Mouse (Mus musculus): ENCODE measurements around the gene Pcif1.
"Not testable (repeated sequence)": the region's sequence is repeated elsewhere in the genome, so short reads cannot be mapped to it uniquely, and the experiment has no call there.

Pcif1 gene

GRCm38 (mm10) chr2:164879228-164879567 lies at the start of gene Pcif1:
TSS of gene Pcif1 (plus strand) at chr2:164879304.
- no peak for DNase-seq (ENCODE audit: extremely low read depth, low read depth, low spot score)

DNA sequence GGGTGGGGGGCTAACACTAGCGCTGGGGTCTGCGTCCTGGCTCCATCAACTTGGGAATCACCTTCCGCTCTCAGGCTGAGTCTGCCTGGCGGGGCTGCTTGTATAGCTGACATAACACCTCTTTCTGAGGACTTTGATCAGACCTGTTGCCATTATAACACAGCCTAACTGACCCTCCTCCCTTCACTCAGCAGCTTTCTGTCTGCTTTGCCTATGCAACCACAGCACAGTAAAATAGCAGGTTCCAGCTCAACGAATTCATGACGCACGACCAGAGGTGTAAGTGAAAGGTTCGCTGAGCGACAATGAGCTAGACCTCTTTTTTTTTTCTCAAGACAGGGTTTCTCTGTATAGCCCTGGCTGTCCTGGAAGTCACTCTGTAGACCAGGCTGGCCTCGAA lies 48.1 kb upstream of the Pcif1 start:
- DNase-seq (ENCODE audit: extremely low read depth, low read depth, low spot score): no peak

DNA sequence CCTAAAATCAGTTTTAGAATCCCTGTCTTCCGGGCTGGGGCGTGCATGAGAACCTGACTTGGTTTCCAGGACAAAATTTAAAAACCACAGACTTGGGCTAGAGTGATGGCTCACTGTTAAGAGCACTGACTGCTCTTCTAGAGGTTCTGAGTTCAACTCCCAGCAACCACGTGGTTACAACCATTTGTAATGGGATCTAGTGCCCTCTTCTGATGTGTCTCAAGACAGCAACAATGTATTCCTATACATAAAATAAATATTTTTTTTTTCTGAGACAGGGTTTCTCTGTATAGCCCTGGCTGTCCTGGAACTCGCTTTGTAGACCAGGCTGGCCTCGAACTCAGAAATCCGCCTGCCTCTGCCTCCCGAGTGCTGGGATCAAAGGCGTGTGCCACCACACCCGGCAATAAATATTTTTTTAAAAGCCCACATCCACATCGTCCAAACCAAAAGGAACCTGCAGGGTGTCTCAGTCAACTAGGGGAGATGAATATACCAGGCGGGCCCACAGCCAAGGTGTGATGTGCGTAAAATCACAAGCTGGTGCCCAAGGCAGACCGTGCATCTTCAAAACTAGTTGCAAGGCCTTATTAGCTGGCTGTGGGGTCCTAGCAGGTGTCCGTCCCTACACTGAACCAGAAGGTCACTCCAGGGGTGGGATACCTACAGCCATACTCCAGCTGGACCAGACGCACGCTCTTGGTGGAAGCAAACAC lies 46.9 kb upstream of the Pcif1 start:
- no peak for DNase-seq (ENCODE audit: extremely low read depth, low read depth, low spot score)

DNA sequence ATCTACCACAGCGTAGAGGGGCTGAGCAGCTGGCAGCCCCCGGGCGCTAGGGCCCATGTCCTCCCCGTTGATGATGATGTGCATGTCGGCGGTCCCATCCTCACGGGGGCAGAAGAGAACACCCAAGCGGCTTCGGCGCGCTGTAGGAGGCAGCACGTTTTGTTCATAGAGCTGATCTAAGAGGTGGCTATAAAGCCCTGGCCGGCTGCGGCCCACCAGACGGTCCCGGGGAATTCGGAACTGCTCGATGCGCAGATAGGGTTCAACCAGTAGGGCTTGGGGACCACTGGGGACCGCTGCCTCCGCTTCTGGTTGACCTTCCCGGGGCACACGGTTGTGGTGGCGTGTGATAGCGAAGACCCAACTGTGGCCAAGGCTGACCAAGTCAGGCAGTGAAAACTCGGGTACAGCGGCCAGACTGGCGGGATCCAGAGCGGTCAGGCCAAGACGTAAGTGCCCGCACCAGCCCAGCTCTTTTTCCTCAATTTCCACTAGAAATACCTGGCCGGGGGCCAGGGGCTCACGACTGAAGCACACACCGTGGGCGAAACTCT lies 46.3 kb upstream of the Pcif1 start, which contains the start of gene Ctsa:
Ctsa (plus strand) TSS at position 126 of the 554 bp plus-strand sequence.
- DNase-seq (ENCODE audit: extremely low read depth, low read depth, low spot score): no peak

DNA sequence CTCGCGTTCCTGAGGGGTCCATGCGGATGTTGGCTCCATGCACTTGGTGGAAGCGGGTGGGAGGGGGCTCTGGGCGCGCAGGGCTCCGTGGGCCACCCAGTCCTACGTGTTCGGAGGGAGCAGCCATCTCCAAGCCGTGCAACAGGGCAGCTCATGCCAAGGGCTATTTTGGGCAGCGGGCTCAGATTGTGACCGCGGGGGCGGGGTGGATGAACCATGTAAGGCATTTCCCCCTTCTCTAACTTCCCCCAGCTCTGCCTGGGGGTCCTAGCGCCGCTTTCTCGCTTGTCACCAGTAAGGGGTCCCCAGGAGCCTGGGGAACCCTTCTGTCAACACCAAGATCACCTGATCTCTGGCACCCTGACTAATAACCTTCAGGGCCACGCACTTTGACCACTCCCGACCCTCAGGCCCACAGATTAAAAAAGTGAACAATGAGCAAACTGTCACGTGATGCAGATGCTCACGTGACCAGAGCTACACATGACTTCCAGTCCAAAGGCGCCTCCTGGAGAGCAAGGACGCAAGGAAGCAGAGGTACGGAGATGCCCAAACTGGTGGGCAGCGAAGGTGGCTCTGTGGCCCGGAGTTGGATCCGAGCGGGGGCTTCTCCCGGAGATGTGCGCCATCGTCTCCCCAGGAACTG lies 45.7 kb upstream of the Pcif1 start, which contains the start of gene Neurl2:
Neurl2 (minus strand) TSS at position 143 of the 646 bp plus-strand sequence.
- no peak for DNase-seq (ENCODE audit: extremely low read depth, low read depth, low spot score)

DNA sequence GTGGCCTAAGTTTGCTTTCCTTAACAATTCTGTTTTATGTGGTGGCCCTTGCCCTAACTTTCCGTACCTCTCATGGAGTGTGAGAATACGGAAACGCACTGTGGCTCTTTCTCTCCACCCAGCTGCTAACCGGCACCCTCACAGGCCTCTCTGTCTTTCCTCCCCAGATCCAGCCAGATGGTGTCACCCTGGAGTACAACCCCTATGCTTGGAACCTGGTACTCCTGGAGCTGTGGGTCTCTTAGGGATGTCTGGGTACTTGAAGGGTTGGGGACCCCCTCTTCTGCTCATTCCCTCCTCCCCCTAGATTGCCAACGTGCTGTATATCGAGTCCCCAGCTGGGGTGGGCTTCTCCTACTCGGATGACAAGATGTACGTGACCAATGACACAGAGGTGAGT lies 44.6 kb upstream of the Pcif1 start:
- no peak for DNase-seq (ENCODE audit: extremely low read depth, low read depth, low spot score)

GRCm38 (mm10) chr2:164835164-164835563 lies 43.9 kb upstream of the Pcif1 start:
- no peak for DNase-seq (ENCODE audit: extremely low read depth, low read depth, low spot score)

DNA sequence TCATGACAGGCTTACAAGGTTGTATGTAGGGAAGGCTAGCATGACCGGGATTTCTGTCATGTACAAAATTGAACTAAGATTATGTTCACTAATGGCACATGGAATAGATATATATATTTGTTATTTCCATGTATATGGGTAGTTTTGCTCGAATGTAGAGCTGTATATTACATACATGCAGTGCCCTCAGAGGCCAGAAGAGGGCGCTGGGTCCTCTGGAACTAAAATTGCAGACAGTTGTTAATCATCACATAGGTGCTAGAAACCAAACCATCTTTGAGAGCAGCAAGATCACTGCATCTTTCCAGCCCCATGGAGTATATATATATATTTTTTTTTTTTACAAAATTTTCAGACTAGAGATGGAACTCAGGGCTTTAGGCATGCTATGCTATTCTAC lies 33.3 kb upstream of the Pcif1 start:
- no peak for DNase-seq (ENCODE audit: extremely low read depth, low read depth, low spot score)

DNA sequence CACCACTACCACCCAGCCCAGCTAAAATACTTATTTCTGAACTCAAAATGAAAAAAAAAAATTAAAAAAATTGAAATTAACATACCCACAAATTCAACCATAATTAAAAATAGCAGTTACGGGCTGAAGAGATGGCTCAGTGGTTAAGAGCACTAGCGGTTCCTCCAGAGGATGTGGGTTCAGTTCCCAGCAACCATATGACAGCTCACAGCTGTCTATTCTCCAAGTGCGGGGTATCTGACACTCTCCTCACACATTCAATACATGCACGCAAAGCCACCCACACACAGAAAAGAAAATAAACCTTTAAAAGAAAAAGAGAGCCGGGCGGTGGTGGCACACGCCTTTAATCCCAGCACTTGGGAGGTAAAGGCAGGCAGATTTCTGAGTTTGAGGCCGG lies 29.0 kb upstream of the Pcif1 start:
- DNase-seq (ENCODE audit: extremely low read depth, low read depth, low spot score): no peak

DNA sequence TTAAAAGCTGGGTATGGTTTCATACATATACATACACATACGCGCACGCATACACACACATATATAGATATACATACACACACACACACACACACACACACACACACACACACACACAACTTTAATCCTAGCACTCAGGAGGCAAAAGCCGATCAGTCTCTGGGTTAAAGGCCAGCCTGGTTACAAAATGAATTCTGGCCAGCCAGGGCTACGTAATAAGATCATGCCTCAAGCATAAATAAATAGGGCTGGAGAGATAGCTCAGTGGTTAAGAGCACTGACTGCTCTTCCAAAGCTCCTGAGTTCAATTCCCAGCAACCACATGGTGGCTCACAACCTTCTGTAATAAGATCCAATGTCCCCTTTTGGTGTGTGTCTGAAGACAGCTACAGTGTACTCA lies 23.5 kb upstream of the Pcif1 start:
- DNase-seq (ENCODE audit: extremely low read depth, low read depth, low spot score): not testable (repeated sequence)

DNA sequence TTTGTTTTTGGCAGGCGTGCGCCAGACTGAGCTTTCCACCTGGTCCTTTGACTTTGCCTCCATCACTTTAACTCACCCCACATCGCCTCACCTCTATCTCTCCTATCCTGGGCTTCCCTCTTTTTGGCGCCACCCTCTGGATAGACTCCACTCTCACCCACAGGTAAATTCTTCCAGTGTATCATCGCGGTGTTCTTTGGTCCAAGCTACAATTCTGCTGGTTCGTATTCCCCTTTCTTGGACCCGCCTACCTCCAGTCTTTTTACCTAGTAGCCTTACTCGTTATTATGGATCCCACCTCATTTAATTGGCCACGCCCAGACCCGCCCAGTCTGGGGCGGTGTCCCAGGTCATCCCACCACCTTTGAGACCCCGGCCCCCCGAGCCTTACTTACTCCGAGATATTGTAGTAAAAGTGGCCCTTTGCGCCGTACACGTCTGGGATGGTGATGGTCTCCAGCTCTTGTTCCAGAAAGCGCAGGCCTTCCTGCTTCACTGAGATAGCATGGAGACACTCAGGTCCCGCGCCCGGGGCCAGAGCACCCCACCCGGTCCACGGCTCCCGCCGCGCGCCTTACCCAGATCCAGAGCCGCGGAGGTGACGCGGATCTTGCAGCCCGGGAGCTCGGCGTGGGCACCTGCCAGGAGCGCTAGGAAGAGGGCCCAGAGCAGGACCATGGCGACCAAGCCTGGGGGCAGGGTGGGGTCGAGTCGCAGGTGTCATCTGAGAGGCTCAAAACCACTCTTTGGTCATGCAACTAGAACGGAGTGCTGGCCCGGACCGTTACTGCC lies 22.6 kb upstream of the Pcif1 start:
- no peak for DNase-seq (ENCODE audit: extremely low read depth, low read depth, low spot score)

DNA sequence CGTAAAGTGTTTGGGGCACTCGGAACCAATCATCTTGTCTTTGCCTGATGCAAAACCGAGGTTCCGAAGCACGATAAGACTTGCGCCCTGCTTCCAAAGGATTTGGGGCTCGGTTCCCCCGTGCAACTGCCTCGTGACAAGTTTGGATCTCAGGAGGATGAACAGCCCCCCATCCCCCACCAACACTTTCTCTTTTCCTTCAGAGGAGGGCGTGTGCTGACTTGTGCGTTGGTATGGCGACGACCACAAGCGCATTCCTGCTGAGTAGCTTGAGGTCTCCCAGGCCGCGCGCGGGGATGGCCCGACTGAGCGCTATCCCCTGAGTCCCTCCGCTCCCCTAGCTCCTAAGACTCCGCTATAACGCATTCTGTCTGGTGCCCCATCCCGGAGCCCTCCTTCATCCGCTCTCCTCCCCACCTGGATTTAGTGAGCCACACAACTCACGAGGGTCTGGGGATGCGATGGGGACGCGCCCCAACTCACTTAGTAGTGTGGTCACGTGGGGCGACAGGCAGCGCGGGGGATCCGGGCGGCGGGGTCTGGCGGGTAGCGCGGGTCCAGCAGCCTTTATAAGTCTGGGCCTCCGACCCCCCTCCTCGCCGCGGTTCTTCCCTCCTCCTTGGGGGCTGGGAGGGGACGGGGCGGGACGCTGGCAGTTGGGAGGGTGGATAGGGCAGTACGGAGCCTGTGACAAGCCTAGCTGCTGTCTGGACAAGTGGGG lies 21.8 kb upstream of the Pcif1 start, which contains the start of gene Pltp:
Pltp (minus strand) TSS at position 611 of the 721 bp plus-strand sequence.
- DNase-seq (ENCODE audit: extremely low read depth, low read depth, low spot score): no peak

DNA sequence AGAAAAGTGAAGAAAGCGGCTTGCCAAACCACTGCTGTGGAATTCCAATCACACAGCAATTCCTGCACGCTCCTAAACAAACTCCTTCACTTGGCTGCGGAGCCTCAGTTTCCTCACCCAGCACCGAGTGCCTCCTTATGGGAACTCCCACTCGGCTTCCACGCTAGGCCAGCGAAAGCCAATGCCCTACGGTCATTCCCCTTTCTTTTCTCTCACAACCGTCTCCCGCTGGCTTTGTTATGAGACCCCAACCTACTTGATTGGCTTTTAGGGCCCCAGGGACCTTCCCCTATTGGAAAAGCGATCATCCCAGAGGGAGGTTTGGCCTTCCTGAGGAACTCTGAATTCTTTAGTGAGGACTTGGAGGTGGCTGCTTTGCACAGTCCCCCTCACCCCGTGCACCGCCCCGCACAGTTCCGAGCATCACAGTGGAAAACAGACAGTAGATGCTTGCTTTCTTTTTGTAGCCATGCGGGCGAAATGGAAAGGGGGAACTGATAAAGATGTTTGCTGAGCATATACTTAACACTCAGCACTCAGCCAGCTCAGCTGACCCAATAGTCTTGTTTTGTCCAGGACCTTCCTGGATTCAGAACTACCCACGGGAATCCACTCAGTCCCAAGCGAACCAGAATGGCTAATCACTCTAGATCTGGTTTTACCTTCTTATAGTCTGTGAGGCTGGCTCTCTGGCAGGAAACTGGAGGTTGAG lies 21.1 kb upstream of the Pcif1 start:
- no peak for DNase-seq (ENCODE audit: extremely low read depth, low read depth, low spot score)

GRCm38 (mm10) chr2:164859155-164859554 lies 19.9 kb upstream of the Pcif1 start:
- no peak for DNase-seq (ENCODE audit: extremely low read depth, low read depth, low spot score)

DNA sequence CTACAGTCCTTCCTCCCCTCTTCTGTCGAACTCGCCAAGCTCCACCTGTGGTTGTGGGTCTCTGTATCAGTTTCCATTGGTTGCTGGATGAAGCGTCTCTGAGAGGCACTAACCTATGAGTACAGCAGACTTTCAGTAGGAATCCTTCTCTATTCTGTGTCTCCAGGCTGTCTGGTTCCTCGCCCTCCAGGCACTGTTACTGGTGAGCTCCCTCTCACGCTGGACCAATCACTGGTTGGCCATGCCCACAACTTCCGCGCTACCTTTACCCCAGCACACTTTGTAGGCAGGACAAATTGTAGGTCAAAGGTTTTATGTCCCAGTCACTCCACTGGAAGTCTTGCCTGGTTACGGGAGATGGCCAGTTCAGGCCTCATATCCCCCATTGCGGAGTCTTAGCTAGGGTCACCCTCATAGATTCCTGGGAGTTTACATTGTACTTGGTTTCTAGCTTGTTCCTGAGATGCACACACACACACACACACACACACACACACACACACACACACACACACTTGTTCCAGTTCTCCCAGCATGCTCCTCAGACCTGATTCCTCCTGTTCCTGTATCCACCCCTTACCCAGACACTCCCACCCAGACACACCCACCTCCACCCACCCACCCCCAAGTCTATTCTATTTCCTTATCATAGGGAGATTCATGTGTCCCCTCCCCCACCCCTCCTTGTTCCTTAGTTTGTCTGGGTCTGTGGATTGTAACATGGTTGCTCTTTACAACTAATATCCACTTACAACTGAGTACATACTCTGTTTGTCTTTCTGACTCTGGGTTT lies 19.3 kb upstream of the Pcif1 start:
- DNase-seq (ENCODE audit: extremely low read depth, low read depth, low spot score): no peak

GRCm38 (mm10) chr2:164861094-164861493 lies 18.0 kb upstream of the Pcif1 start:
- DNase-seq (ENCODE audit: extremely low read depth, low read depth, low spot score): no peak

DNA sequence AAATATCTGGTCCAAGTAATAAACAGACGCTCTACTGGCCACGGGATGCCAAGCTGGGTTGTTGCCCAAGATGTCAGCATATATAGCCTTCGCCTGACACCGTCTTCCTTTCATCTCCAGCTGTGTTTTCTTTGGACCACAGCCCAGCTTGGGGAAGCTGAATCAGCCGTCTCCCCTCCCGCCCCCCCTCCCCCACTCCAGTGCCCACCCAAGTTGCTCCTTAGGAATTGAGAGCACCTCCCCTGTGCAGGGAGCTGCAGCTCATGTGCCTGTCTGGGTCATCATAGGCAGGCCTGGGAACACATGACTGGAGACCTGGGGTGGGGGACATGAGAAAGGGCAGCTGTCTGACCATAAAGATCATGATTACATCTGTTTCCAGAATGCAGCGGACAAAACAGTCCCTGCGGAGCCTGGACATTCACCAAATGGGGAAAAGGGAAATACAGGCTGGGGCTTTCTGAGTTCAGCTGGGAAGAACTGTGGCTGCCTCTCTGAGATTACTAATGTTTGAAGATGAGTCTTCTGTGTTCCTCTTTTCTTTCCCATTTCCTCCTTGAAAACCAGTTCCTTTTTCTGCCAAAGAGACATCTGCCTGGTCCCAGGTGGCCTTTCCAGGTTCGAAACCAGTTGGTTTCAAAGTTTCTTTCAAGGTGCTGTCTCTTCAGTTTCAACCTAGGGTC lies 16.8 kb upstream of the Pcif1 start:
- DNase-seq (ENCODE audit: extremely low read depth, low read depth, low spot score): no peak

DNA sequence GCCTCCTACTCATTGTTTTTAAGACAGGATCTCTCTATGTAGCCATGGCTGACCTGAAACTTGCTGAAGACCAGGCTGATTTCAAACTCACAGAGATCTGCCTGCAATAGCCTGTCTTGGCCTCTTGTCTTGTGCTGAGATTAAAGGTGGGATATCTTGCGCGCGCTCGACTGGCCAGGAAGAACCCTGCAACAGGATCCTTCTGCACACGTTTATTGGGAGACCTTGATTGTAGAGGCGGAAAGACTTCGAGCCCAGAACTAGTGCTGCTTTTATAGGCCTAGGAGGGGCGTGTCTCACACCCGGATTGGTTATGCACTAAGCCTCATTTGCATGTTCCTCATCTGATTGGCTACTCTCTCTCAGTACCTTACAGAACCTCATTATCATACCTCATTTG lies 15.7 kb upstream of the Pcif1 start:
- DNase-seq (ENCODE audit: extremely low read depth, low read depth, low spot score): not testable (repeated sequence)

DNA sequence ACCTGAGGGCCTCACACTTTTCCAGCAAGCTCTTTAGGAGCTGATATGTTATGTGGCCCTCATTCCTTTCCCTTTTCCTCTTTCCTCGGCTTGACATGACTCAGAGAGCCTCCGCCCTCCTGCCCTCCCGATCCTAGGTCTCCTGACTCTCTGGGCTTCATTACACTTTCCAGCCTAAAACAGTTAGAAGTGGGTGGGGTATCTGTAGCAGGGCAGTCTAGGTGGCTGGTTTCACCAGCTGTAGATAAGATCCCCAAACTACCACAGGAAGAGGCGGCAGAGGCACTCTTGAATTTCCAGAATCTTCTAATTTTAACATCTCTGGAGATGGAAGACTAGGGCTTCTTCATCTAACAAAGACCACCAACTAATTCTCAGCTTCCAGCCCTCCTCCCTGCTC lies 14.5 kb upstream of the Pcif1 start:
- no peak for DNase-seq (ENCODE audit: extremely low read depth, low read depth, low spot score)
